Mouse (Mus musculus) lung, postnatal 0 days (tissue): Measurements from ENCODE around the gene Aldh1l1.

Source experiments
- CTCF ChIP-seq: IDR thresholded peaks from 2 replicates; pipeline ENCODE4 v1.5.1; 2016; ENCODE audit warnings: antibody characterized with exemption, mild to moderate bottlenecking
- EP300 ChIP-seq: IDR thresholded peaks from 2 replicates; pipeline ENCODE4 v1.6.1; 2016; ENCODE audit warnings: antibody characterized with exemption, mild to moderate bottlenecking, control low read depth

DNA sequence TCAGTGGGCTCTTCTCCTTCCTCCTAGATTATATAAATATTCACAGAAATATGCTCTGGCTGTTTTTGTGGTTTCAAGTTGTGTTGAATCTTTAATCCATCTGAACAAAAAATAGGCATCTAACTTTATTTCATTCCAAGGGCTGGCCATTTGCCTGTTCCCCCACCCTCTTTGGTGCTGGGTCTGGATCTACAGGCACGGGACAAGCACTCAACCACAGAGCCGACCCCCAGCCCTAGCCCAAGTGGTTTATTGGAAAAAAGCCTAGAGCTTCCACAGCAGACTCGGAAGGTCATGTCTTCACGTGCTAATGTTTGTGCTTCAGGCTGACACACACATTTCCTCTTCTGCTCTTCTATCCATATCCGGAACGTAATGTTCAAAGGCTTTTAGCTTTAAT is 19.7 kb downstream of the Aldh1l1 start:
- no peak for TF ChIP-seq EP300
- no peak for TF ChIP-seq CTCF
